Mouse (Mus musculus) ES-Bruce4 (cell line): Measurements from ENCODE around the gene Slc2a8.

Source experiments
- CTCF ChIP-seq: IDR thresholded peaks from one replicate; pipeline ENCODE4 v1.8.1; 2011; ENCODE audit warnings: low read depth, low read length
- EP300 ChIP-seq: IDR thresholded peaks from 2 replicates; pipeline ENCODE4 v1.6.1; 2011; ENCODE audit warnings: low read depth, low read length; ENCODE audit not compliant: insufficient read depth
- POLR2A ChIP-seq: IDR thresholded peaks from one replicate; pipeline ENCODE4 v1.8.1; 2011; ENCODE audit warnings: low read length; ENCODE audit not compliant: insufficient read depth

DNA sequence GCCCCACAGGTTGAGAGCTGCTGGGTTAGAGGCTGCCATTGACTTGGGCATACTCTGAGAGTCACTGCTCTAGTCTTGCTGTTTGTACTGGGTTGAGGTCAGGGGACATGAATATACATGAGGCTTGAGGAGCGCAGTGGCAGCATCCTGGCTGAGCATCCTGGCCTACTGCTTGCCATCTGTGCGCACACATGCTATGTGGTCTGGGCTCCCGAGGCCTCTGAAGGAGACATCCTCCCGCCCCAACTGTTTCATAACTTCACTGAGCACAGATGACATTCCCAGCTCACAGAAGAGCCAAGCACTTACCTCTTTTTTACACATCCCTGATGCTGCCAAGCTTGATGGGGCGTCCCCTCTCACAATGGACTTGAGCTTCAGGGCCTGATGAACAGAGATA is 33.0 kb upstream of the Slc2a8 start:
- TF ChIP-seq CTCF (no peak), POLR2A (no peak), EP300 (no peak)
